8 mouse cellular contexts compared by ENCODE assay signal in genomic region chr15:75048642-75049261, GRCm38 (mm10). TPM values are rescaled to one million over a fixed set of nuclear protein-coding genes. Genes with fewer than 3 reads are reported as not detected.
A peak's percentile ranks its signal among the peaks of the same experiment; 100 is the strongest.
DNase-seq lines count a peak whose midpoint lies in the region; ATAC-seq and TF ChIP-seq lines count a peak whose summit lies in the region.
"Not testable (repeated sequence)": the region's sequence is repeated elsewhere in the genome, so short reads cannot be mapped to it uniquely, and the experiment has no call there.

Ly6c1 (minus strand) TSS chr15:75048830.

- H3K36me3 ChIP-seq in forebrain, postnatal 0 days (ENCODE audit: insufficient read depth); hindbrain, embryonic 16.5 days (ENCODE audit: control insufficient read depth, insufficient read depth, low read length); midbrain, postnatal 0 days (ENCODE audit: insufficient read depth, low read length); thymus, adult 2 months (ENCODE audit: control insufficient read depth, insufficient read depth, low read length): not testable (repeated sequence)

- H3K27ac ChIP-seq in forebrain, postnatal 0 days (ENCODE audit: low read depth, low read length); hindbrain, embryonic 16.5 days (ENCODE audit: low read depth, low read length); left cerebral cortex, adult 2 months; midbrain, postnatal 0 days (ENCODE audit: low read depth, low read length); thymus, adult 2 months (ENCODE audit: control insufficient read depth, insufficient read depth, low read length): not testable (repeated sequence)

- H3K9me3 ChIP-seq in forebrain, postnatal 0 days (ENCODE audit: low read length); hindbrain, embryonic 16.5 days (ENCODE audit: control insufficient read depth, low read length); midbrain, postnatal 0 days (ENCODE audit: low read length): not testable (repeated sequence)

- TF ChIP-seq POLR2A in thymus, adult 2 months (IDR thresholded peaks at IDR 0.05; ENCODE audit: control insufficient read depth, extremely low read depth, insufficient read depth, low read length, poor library complexity) = not testable (repeated sequence)

- DNase-seq in adrenal gland, postnatal 14 days; forebrain, postnatal 0 days; left cerebral cortex, adult 2 months (ENCODE audit: extremely low spot score in 1 of 2, low spot score in 2 of 2); midbrain, postnatal 0 days (ENCODE audit: low spot score); thymus, adult 2 months: not testable (repeated sequence)
- peak in 1 of 2 experiments; percentile 61 for DNase-seq in heart, adult 18-20 months
- peak; percentile 23 for DNase-seq in kidney, postnatal 14 days

- intact Hi-C loops in left cerebral cortex, adult 2 months (cut with DNase I) = not testable (repeated sequence)

- not testable (repeated sequence) for H3K9ac ChIP-seq in forebrain, postnatal 0 days; hindbrain, embryonic 16.5 days (ENCODE audit: low read depth, low read length); midbrain, postnatal 0 days (replicated peaks; ENCODE audit: low read length, poor library complexity, severe bottlenecking)

- H3K4me3 ChIP-seq in forebrain, postnatal 0 days (ENCODE audit: low read depth, low read length); hindbrain, embryonic 16.5 days (ENCODE audit: low read length); midbrain, postnatal 0 days (ENCODE audit: low read depth, low read length); thymus, adult 2 months (ENCODE audit: control insufficient read depth, insufficient read depth, low read length): not testable (repeated sequence)
- H3K4me3 ChIP-seq in left cerebral cortex, adult 2 months = peak within 1 kb of the TSS; percentile 21; the same call in 1 of the 2 replicates

- H3K27me3 ChIP-seq in forebrain, postnatal 0 days (ENCODE audit: insufficient read depth, low read length); hindbrain, embryonic 16.5 days (replicated peaks; ENCODE audit: control insufficient read depth, insufficient read depth, low read length); midbrain, postnatal 0 days (ENCODE audit: insufficient read depth, low read length); thymus, adult 2 months (ENCODE audit: control insufficient read depth, insufficient read depth, low read length): not testable (repeated sequence)

- TF ChIP-seq CTCF in forebrain, postnatal 0 days (IDR thresholded peaks at IDR 0.05; ENCODE audit: low read depth); left cerebral cortex, adult 2 months (IDR thresholded peaks at IDR 0.05); midbrain, postnatal 0 days (IDR thresholded peaks at IDR 0.05); thymus, adult 2 months (IDR thresholded peaks at IDR 0.05; ENCODE audit: borderline replicate concordance, control insufficient read depth, extremely low read depth, insufficient read depth, low read length, poor library complexity): not testable (repeated sequence)

- not testable (repeated sequence) for ATAC-seq in forebrain, postnatal 0 days; hindbrain, embryonic 16.5 days; midbrain, postnatal 0 days (ENCODE audit: low FRiP score)

- WGBS in forebrain, postnatal 0 days = 78% methylated on average over 1 of the region's 1 CpGs
- 100% methylated on average over 1 of the region's 1 CpGs for WGBS in hindbrain, embryonic 16.5 days
- WGBS in midbrain, postnatal 0 days = 100% methylated on average over 1 of the region's 1 CpGs
- WGBS in thymus, adult 2 months = 67% methylated on average over 1 of the region's 1 CpGs

- H3K4me1 ChIP-seq in forebrain, postnatal 0 days (ENCODE audit: insufficient read depth); hindbrain, embryonic 16.5 days (ENCODE audit: control insufficient read depth, insufficient read depth, low read depth, low read length); midbrain, postnatal 0 days (ENCODE audit: insufficient read depth, low read length): not testable (repeated sequence)
- peaks cover 37% of the 10 kb centered on the region for H3K4me1 ChIP-seq in thymus, adult 2 months (replicated peaks; ENCODE audit: control insufficient read depth, insufficient read depth, low read length)

- H3K4me2 ChIP-seq in forebrain, postnatal 0 days (ENCODE audit: low read depth); hindbrain, embryonic 16.5 days (ENCODE audit: low read length); midbrain, postnatal 0 days (ENCODE audit: low read depth, low read length, poor library complexity, severe bottlenecking): not testable (repeated sequence)

RNA-seq across cellular contexts. Expression of gene Ly6c1, which starts in this region (rescaled TPM):
- total RNA-seq in adrenal gland, postnatal 14 days (2021) = 133 and 215 TPM in 2 replicates
- 22.3 and 28.7 TPM in 2 replicates for total RNA-seq in forebrain, postnatal 0 days (2014; rRNA removed)
- polyA plus RNA-seq in forebrain, postnatal 0 days (2015; fragmentation: Nextera tagmentation; extraction: Ambion mirVana) = 22.8 and 22.9 TPM in 2 replicates
- 100 to 1,000 TPM; 256 to 283 TPM for total RNA-seq in heart, adult 18-20 months (2021)
- 11.8 and 17.4 TPM in 2 replicates for polyA plus RNA-seq in hindbrain, embryonic 16.5 days (2015; fragmentation: Nextera tagmentation; extraction: Ambion mirVana)
- 10 to 100 TPM; 73.9 to 89.9 TPM for total RNA-seq in left cerebral cortex, adult 2 months (2021)
- 24.2 and 59.4 TPM in 2 replicates for total RNA-seq in midbrain, postnatal 0 days (2014; rRNA removed)
- polyA plus RNA-seq in midbrain, postnatal 0 days (2015; fragmentation: Nextera tagmentation; extraction: Ambion mirVana) = 22.1 and 31.4 TPM in 2 replicates
- 77.4 and 130 TPM in 2 replicates for polyA plus RNA-seq in thymus, adult 2 months (2012; rRNA removed)
